Mouse (Mus musculus) limb, embryonic 13.5 days (tissue): ENCODE data around the gene Tspan4. TPM values are rescaled to one million over a fixed set of nuclear protein-coding genes. Genes with fewer than 3 reads are reported as not detected.

Experiments
- ATAC-seq: fragments of 200-750 bp; cut with Nextera tagmentation; 2 replicates; pipeline ENCODE4 v1.8.0; 2017; ENCODE audit warnings: low read depth, moderate number of reproducible peaks, moderate TSS enrichment; ENCODE audit not compliant: low FRiP score
- H3K27ac ChIP-seq: fragments of 300-500 bp; sonication (generic); 2 replicates; pipeline ENCODE4 v1.5.1; 2015; ENCODE audit warnings: inconsistent platforms, mild to moderate bottlenecking, moderate library complexity
- H3K27me3 ChIP-seq: fragments of 300-500 bp; sonication (generic); 2 replicates; pipeline ENCODE4 v1.6.1; 2015; ENCODE audit warnings: mild to moderate bottlenecking, inconsistent platforms
- H3K36me3 ChIP-seq: fragments of 300-500 bp; sonication (generic); 2 replicates; pipeline ENCODE4 v1.6.1; 2015; ENCODE audit warnings: inconsistent platforms, mild to moderate bottlenecking, moderate library complexity
- H3K4me1 ChIP-seq: fragments of 300-500 bp; sonication (generic); 2 replicates; pipeline ENCODE4 v1.6.1; 2015; ENCODE audit warnings: inconsistent platforms
- H3K4me2 ChIP-seq: fragments of 300-500 bp; sonication (generic); replicated peaks from 2 replicates; pipeline ENCODE4 v1.6.1; 2015; ENCODE audit warnings: inconsistent platforms, mild to moderate bottlenecking, moderate library complexity
- H3K4me3 ChIP-seq: fragments of 300-500 bp; sonication (generic); 2 replicates; pipeline ENCODE4 v1.5.1; 2015; ENCODE audit warnings: moderate library complexity, mild to moderate bottlenecking, inconsistent platforms
- H3K9ac ChIP-seq: fragments of 300-500 bp; sonication (generic); 2 replicates; pipeline ENCODE4 v1.6.1; 2015; ENCODE audit warnings: mild to moderate bottlenecking, inconsistent platforms
- H3K9me3 ChIP-seq: fragments of 300-500 bp; sonication (generic); 2 replicates; pipeline ENCODE4 v1.6.1; 2016; ENCODE audit warnings: inconsistent platforms
- WGBS: fragments of 180-500 bp; shearing (Covaris S2); methylation state at CpG from one replicate; pipeline ENCODE4 v1.1.7; 2015; 5-methylcytosine and 5-hydroxymethylcytosine counted together
- polyA plus RNA-seq: library from polyadenylated mRNA; unstranded; fragments of >200 nt; fragmentation: Nextera tagmentation; extraction: Ambion mirVana; gene quantifications from 2 replicates; pipeline ENCODE4 v1.2.1, GENCODE M21; 2015

The Tspan4 gene
- polyA plus RNA-seq = 70.5 and 71.2 TPM in 2 replicates

DNA sequence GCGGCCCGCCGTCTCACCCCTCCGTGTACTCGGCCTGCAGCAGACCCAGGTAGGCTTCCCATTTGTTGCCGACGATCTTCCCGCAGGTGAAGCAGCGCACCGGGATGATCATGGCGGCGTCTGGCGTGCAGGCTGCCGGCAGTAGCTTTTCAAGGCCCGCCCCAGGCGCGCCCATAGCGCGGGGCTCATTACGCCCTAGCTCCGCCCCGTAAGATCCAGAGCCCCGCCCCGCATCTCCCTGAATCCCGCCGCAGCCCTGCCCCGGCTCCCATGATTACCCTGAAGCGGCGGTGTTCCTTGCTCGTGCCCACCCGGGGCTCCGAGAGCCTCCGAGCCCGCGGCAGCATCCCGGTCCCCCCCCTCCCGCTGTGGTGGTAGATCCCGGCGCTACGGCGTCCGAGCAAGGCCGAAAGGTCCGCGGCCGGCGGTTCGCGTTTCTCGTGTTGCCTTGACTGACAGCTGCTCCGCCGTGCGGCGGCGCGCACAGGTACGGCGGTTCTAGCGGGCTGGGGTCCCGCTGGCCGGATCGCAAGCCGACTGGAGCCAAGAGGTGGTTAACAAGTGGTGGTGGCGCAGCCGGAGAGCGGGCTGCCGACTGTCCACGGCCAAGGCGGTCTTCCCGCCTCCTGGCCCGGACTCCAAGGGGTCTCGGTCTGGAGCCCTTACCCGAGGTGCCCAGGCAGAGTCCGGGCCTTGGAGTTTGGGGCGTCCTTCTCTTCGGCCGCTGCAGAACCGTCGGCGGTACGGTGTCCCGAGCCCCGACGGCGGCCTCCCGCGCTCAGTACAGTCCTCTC, at the start of gene Tspan4, which contains the start of gene Polr2l:
TSS of gene Tspan4 (plus strand) at position 230 of the 794 bp plus-strand sequence.
TSS of gene Polr2l (minus strand) at position 122 of the 794 bp plus-strand sequence.
- Histone ChIP-seq H3K36me3 (peaks cover 26% of the 10 kb centered on the region), H3K4me2 (peak within 1 kb of the TSS; percentile 95), H3K9ac (peak within 1 kb of the TSS; percentile 81), H3K27me3 (no peaks in the 10 kb centered on the region), H3K27ac (peak within 1 kb of the TSS; percentile 92), H3K4me1 (peaks cover 44% of the 10 kb centered on the region), H3K9me3 (no peaks in the 10 kb centered on the region), H3K4me3 (peak within 1 kb of the TSS; percentile 78)
- peak; percentile 74 for ATAC-seq
- WGBS = under 1% methylated on average over 87 of the region's 87 CpGs

DNA sequence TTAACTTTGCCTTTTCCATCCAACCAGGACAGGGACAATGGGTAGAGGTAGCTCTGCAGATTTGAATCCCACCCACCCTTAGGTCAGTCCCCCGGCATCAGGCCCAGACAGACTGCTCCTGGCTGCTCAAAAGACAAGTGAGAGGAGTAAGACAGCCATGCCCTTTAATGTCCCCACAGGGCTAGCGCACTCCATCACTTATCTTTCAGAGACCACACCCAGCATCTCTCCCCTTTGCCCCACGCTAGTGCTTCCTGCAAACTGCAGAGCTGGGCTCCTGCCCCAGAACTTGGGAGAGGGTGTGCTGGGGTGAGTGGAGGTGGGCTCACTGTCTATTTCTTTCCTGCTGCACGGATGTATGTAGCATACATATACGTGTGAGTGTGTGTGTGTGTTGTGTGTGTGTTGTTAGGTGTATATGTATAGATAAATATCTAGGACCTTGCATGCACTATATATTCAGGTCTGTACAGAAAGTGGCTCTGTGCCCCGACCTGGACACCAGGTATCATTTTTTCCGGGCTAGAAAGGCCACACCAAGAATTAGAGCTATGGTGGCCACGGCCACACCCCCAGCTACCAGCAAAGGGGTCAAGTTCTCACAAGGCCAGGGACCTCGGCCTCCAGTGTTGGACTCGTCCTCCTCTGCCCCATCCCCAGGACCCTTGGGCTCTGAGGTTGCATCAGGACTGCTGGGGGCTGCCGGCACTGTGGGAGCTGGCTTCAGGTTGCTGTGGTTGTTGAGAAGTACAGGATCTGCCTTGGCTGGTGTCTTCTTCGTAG, 47.9 kb upstream of the Tspan4 start:
- Histone ChIP-seq H3K4me1 (peaks cover 21% of the 10 kb centered on the region), H3K4me3 (no peak overlapping the region), H3K27me3 (no peaks in the 10 kb centered on the region), H3K9me3 (no peaks in the 10 kb centered on the region), H3K9ac (no peak overlapping the region), H3K36me3 (peaks cover 22% of the 10 kb centered on the region), H3K4me2 (no peak overlapping the region), H3K27ac (no peak overlapping the region)
- 80% methylated on average over 12 of the region's 12 CpGs for WGBS
- ATAC-seq = no peak

DNA sequence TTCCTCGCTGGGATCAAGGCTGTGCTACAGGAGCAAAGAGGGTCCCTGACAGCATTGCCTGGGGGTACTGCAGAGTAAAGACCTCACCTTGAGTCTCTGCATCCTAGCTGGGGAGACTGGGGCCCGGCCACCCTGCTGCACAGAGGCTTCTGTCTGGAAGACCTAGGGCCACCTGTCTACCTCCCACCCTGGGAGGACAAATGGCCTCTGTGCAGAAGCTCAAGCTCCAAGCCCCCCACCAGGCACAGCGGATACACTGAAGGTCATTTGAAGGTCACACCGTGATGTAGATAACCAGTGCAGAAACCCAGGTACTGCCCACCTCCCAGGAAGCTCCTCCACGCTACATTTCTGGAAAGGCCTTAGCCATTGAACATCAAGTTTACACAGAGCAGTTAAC, 46.3 kb upstream of the Tspan4 start:
- 59% methylated on average over 5 of the region's 5 CpGs for WGBS
- Histone ChIP-seq H3K4me2 (peak overlapping the region; percentile 62), H3K4me3 (peak overlapping the region; percentile 36), H3K27me3 (no peaks in the 10 kb centered on the region), H3K9me3 (no peaks in the 10 kb centered on the region), H3K27ac (no peak overlapping the region), H3K36me3 (peaks cover 38% of the 10 kb centered on the region), H3K4me1 (peaks cover 26% of the 10 kb centered on the region), H3K9ac (peak overlapping the region; percentile 56; the same call in 1 of the 2 replicates)
- ATAC-seq = no peak

DNA sequence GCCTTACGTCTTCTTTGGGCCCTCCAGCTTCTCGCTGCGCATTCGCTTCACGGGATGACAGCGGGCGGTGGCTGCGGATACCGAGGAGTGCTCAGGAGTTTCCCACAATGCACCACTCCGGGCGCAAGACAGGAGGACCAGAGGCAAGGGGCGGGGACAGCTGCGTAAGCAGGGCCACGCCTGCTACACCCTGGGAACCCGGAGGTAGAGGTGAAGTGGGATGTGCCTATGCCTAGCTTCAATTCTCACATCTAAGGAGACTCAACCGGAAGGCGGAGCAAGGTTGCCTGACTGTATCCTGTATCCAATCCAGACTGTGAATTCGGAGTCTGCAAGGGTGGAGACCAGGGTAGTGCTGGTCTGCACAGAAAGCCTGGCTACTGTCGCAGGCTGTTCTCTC, 45.7 kb upstream of the Tspan4 start, which contains the start of gene Cend1:
TSS of gene Cend1 (minus strand) at position 182 of the 400 bp plus-strand sequence.
- WGBS = 4% methylated on average over 19 of the region's 19 CpGs
- ATAC-seq = peak; percentile 78
- peaks cover 32% of the 10 kb centered on the region for H3K4me1 ChIP-seq

GRCm38 (mm10) chr7:141429840-141430584, 45.0 kb upstream of the Tspan4 start:
- Histone ChIP-seq H3K9ac (0 out of 2 replicates have a peak overlapping the region, but pooled peaks have one; percentile 56), H3K27ac (0 out of 2 replicates have a peak overlapping the region, but pooled peaks have one; percentile 22), H3K4me2 (peak overlapping the region; percentile 62), H3K9me3 (no peaks in the 10 kb centered on the region), H3K4me1 (peaks cover 39% of the 10 kb centered on the region), H3K27me3 (no peaks in the 10 kb centered on the region), H3K4me3 (no peak overlapping the region), H3K36me3 (peaks cover 40% of the 10 kb centered on the region)
- ATAC-seq = no peak
- WGBS = 64% methylated on average over 9 of the region's 9 CpGs

More for the DNA sequence above, 45.7 kb upstream of the Tspan4 start, which contains the start of gene Cend1:
- H3K27ac ChIP-seq = 0 out of 2 replicates have a peak within 1 kb of the TSS, but pooled peaks have one; percentile 22
- H3K36me3 ChIP-seq = peaks cover 40% of the 10 kb centered on the region
- no peaks in the 10 kb centered on the region for H3K27me3 ChIP-seq
- no peaks in the 10 kb centered on the region for H3K9me3 ChIP-seq
- peak within 1 kb of the TSS; percentile 62 for H3K4me2 ChIP-seq
- peak within 1 kb of the TSS; percentile 56 for H3K9ac ChIP-seq
- peak within 1 kb of the TSS; percentile 36 for H3K4me3 ChIP-seq

GRCm38 (mm10) chr7:141430585-141431240, 44.3 kb upstream of the Tspan4 start:
- Histone ChIP-seq H3K4me1 (peaks cover 46% of the 10 kb centered on the region), H3K27me3 (no peaks in the 10 kb centered on the region), H3K9ac (0 out of 2 replicates have a peak overlapping the region, but pooled peaks have one; percentile 56), H3K4me3 (no peak overlapping the region), H3K27ac (no peak overlapping the region), H3K4me2 (no peak overlapping the region), H3K9me3 (no peaks in the 10 kb centered on the region), H3K36me3 (peaks cover 40% of the 10 kb centered on the region)
- no peak for ATAC-seq
- WGBS = 95% methylated on average over 9 of the region's 9 CpGs

- Histone ChIP-seq H3K4me1 (peaks cover 55% of the 10 kb centered on the region), H3K9me3 (no peaks in the 10 kb centered on the region), H3K4me3 (no peak overlapping the region), H3K27me3 (no peaks in the 10 kb centered on the region), H3K27ac (no peak overlapping the region), H3K36me3 (peaks cover 40% of the 10 kb centered on the region), H3K4me2 (no peak overlapping the region), H3K9ac (no peak overlapping the region)
- no peak for ATAC-seq
- 91% methylated on average over 19 of the region's 19 CpGs for WGBS
These were observed 43.4 kb upstream of the Tspan4 start for GRCm38 (mm10) chr7:141431434-141432185.

DNA sequence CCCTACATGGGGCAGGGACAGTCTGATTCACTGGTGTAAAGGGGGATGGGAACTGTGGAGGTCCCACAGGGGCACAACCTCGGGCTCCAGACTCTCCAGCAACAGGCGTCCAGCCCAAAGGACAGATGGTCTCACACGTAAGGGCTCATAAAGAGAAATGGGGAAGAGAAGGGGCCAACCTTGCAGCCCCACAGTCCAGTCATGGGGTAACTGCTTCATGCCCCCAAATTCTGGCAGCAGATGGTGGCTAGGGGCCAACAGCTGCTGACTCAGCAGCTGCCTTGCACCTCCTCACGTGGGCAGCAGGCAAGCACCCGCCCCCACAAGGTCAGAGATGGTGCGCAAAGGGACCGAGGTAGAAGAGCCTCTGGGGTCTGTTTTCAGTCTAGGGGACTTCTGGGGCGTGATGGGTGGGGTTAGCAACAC, 42.8 kb upstream of the Tspan4 start:
- no peak overlapping the region for H3K9ac ChIP-seq
- H3K9me3 ChIP-seq = no peaks in the 10 kb centered on the region
- H3K27me3 ChIP-seq = no peaks in the 10 kb centered on the region
- H3K4me1 ChIP-seq = peaks cover 60% of the 10 kb centered on the region
- peaks cover 40% of the 10 kb centered on the region for H3K36me3 ChIP-seq
- no peak overlapping the region for H3K4me3 ChIP-seq
- H3K27ac ChIP-seq = no peak overlapping the region
- ATAC-seq = no peak
- no peak overlapping the region for H3K4me2 ChIP-seq
- WGBS = 81% methylated on average over 8 of the region's 8 CpGs

GRCm38 (mm10) chr7:141432741-141433516, 42.1 kb upstream of the Tspan4 start:
- WGBS = 85% methylated on average over 6 of the region's 6 CpGs
- H3K36me3 ChIP-seq = peaks cover 40% of the 10 kb centered on the region
- ATAC-seq = no peak
- H3K9ac ChIP-seq = peak overlapping the region; percentile 72
- no peaks in the 10 kb centered on the region for H3K27me3 ChIP-seq
- H3K27ac ChIP-seq = no peak overlapping the region
- H3K4me2 ChIP-seq = peak overlapping the region; percentile 90; the same call in 1 of the 2 replicates
- H3K9me3 ChIP-seq = no peaks in the 10 kb centered on the region
- no peak overlapping the region for H3K4me3 ChIP-seq
- H3K4me1 ChIP-seq = peaks cover 60% of the 10 kb centered on the region
